Mouse (Mus musculus): ENCODE measurements at regions not wholly inside any gene's neighbourhood (a gene's known extent, or its start where the extent isn't known, plus 50 kb on each side); places are given as distances from the start of the nearest gene placed in this dataset.

DNA sequence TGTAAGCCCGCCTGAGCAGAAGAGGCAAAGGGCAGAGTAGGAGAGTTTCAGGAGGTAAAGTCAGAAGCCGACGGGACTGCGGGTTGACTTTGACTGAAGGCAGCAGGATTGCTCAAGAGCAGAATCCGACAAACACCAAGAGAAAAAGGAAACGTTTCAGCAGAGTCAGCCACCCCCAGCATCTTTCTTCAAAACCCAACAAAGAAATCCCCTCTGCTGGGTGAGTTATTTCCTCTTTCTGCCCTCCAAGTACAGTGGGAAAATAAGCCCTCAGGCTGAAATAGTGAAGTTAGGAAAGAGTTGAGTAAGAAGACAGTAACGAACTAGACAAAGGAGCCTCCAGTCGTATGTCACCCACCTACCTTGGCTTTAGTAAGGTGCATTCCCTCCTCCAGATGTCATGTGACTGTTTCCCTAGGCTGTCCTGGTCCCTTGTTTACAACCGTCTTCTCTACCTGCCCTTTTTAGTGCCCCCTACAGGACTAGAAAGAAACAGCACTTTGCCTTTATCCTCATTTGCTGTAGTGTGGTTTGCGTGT is 196.9 kb downstream of the Dusp6 start:
- peak; percentile 34 for DNase-seq
- Histone ChIP-seq H3K27ac (peak overlapping the region; percentile 86), H3K4me3 (peak overlapping the region; percentile 35)
- intact Hi-C loops (cut with DNase I), result loop anchor here (2.0 to 10.0 kb wide), 3 partner anchors 115 to 265 kb away; no protein-coding TSS in a partner anchor
- TF ChIP-seq CTCF (IDR thresholded peaks at IDR 0.05), result peak; percentile 63

DNA sequence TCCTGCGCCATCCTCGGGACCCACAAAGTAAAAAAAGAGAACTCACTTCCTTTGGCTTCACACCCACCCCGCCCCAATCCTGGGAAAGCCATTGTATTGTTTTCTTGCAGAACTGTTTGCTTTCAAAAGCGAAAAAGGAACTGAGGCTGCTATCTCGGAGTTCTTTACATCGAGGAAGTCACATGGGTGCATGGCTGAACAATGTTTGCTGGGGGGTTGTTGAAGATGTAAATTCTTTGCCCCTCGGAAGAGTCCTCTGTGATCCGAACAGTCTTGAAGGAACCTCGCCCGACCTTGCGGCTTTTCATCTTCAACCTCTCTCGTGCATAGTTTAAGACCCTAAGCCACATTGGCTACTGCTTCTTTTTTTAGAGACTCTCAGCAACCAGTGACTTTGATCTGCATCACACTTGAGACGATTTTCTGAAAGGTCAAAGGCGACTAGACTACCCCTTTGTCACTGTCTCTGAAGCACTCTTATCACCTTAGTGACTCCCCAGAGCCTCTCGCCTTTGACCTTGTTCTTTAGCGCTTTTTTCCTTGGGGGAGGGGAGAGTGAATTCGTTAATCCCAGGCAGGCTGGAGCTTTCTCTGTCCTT is 197.9 kb downstream of the Dusp6 start:
- Histone ChIP-seq H3K27ac (peak overlapping the region; percentile 86), H3K4me3 (peak overlapping the region; percentile 68)
- DNase-seq, result peak; percentile 40
- intact Hi-C loops (cut with DNase I), result loop anchor here (2.0 to 10.0 kb wide), 3 partner anchors 114 to 266 kb away; no protein-coding TSS in a partner anchor
- TF ChIP-seq CTCF (IDR thresholded peaks at IDR 0.05), result no peak

DNA sequence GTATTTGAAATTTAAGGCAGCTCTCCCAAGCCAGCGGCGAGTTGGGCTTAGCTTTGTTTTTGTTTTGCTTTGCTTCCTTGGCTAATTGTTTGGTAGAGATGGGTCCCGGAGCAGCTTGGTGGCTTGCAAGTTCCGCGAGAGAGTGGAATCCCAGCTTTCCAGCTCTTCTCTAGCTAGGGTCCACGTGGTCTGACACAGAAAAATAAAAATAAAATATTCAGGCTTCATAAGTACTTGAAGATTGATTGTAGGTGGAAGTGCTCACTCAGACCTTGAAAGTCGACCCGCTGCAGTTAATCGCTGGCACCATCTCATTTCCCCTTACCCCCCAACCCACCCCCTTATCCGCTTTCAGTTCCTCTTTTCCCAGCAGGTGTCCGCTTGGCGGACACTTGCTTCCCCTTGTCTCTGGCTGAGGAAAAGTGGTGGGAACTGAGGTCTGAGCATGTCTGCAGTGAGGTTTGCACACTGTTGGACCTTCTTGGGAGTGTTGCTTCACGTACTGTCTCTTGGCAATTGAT is 198.5 kb downstream of the Dusp6 start:
- H3K4me3 ChIP-seq, result peak overlapping the region; percentile 68
- H3K27ac ChIP-seq, result peak overlapping the region; percentile 86
- TF ChIP-seq CTCF (IDR thresholded peaks at IDR 0.05), result no peak
- peak; percentile 24 for DNase-seq
- intact Hi-C loops (cut with DNase I), result loop anchor here (2.0 to 10.0 kb wide), 3 partner anchors 113 to 267 kb away; no protein-coding TSS in a partner anchor

DNA sequence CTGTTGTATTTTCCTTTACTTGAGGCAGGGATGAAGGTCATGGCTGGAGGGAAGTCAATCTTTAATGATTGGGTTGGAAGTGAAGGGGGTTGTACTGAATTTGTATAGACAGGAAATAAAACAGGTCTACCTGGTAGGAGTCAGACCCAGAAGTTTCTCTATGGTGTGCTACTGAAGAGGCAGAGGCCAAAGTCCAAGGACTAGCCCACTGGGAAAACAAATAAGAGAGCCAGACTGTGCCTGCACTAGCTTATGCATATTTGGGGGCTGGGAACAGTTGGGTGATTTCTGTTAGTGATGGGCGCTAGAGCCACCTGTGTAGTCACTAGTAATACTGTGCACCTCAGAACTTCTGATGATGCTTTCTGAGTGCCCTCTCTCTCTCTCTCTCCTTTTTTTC is 203.7 kb downstream of the Dusp6 start:
- no peak for TF ChIP-seq CTCF (IDR thresholded peaks at IDR 0.05)

DNA sequence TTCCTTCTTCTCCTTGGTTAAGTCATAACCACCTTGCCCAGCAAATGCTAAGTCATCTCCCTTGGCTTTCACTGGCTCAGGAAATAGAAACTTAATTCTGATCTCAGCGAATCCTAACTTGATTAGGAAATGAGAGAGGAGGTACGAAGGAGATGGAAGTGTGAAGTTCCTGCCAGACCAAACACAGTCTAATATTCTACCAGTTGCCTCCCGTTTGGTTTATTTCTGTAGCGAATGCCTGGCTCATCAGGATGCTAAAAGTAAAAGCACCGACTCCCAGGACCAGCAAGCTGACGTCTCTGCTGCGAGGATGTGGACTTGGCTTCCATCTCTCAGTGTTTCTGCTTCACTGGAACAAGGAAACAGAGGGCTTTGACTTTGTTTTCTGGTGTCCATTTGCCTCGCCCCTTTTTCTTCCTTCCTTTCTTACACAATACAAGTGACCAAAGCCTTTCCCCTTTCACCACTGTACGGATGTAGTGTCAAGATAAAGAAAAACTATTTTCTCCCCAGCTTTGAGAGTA is 204.3 kb downstream of the Dusp6 start:
- TF ChIP-seq CTCF (IDR thresholded peaks at IDR 0.05), result no peak
- no peak for DNase-seq
- intact Hi-C loops (cut with DNase I), result loop anchor here (10.0 kb wide), 2 partner anchors 107 to 273 kb away; no protein-coding TSS in a partner anchor
- Histone ChIP-seq H3K4me3 (peak overlapping the region; percentile 30), H3K27ac (peak overlapping the region; percentile 71)

More for the DNA sequence above, 203.7 kb downstream of the Dusp6 start:
- intact Hi-C loops (cut with DNase I), result loop anchor here (10.0 kb wide), 2 partner anchors 108 to 272 kb away; no protein-coding TSS in a partner anchor
- H3K27ac ChIP-seq, result peak overlapping the region; percentile 71
- no peak for DNase-seq
- H3K4me3 ChIP-seq, result no peak overlapping the region

DNA sequence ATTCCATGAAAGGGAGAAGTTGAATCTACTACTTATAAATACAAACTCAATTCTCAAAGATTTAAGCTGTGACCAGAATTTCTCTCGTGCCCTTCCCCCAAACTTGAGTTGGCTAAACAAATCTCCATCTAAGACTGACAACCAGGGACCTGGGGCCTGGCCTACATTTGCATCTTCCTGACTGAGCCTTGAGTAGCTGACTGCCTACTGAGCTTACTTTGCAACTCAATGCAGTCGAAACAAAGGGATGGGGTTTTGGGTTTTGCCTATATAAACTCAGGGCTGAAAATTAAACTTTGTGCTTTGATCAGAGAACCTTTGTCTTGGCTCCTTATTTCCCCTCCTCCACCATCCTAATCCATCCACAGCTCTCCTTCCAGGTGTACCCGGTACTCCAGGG is 205.9 kb downstream of the Dusp6 start:
- no peak overlapping the region for H3K4me3 ChIP-seq
- no peak overlapping the region for H3K27ac ChIP-seq
- DNase-seq, result no peak
- intact Hi-C loops (cut with DNase I), result loop anchor here (10.0 kb wide), 2 partner anchors 106 to 274 kb away; no protein-coding TSS in a partner anchor
- TF ChIP-seq CTCF (IDR thresholded peaks at IDR 0.05), result no peak

GRCm38 (mm10) chr10:99471832-99472497 is 208.9 kb downstream of the Dusp6 start:
- no peak for DNase-seq
- H3K4me3 ChIP-seq, result no peak overlapping the region
- intact Hi-C loops (cut with DNase I), result no loop called here
- no peak overlapping the region for H3K27ac ChIP-seq
- TF ChIP-seq CTCF (IDR thresholded peaks at IDR 0.05), result no peak

- no peak overlapping the region for H3K27ac ChIP-seq
- no peak for TF ChIP-seq CTCF (IDR thresholded peaks at IDR 0.05)
- intact Hi-C loops (cut with DNase I), result no loop called here
- no peak for DNase-seq
- no peak overlapping the region for H3K4me3 ChIP-seq
Observed at GRCm38 (mm10) chr10:99472806-99473205, 209.8 kb downstream of the Dusp6 start.

GRCm38 (mm10) chr10:99473758-99474157 is 210.7 kb downstream of the Dusp6 start:
- H3K27ac ChIP-seq, result no peak overlapping the region
- no peak overlapping the region for H3K4me3 ChIP-seq
- intact Hi-C loops (cut with DNase I), result no loop called here
- no peak for DNase-seq
- TF ChIP-seq CTCF (IDR thresholded peaks at IDR 0.05), result no peak

DNA sequence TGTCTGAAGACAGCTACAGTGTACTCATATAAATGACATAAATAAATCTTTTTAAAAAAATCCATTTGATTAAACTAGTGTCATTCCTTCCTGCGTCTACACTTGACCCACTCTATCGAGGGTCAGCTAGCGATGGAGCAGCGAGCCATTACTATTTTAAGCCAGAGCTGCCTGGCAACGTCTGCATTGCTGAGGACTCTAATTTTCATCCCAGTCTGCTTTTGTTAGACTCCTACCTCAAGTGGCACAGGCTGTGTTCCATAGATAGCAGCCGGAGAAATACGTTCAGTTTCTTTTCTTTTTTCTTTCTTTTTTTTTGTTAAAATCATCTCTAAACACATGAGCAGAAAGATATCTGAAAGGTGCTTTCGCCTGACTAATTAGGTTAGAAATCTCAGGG is 211.5 kb downstream of the Dusp6 start:
- intact Hi-C loops (cut with DNase I), result no loop called here
- H3K27ac ChIP-seq, result no peak overlapping the region
- no peak for DNase-seq

DNA sequence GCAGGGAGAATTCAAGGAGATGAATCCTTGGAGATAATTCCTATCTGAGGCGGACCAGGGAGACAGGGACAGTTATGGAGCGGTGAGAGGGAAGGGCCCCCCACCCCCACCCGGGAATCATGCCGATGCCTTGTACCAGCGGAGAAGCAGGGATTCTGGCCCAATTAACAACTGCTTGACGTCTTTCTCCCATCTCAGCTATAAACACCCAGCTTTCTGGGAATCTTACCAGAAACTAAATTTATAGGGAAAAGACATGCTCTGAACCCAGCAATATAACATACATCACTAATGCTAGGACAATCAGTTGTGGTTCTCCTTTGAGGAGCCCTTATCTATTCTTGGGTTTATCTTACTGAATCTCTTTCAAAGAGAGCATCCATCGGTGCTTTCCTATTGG is 213.2 kb downstream of the Dusp6 start:
- TF ChIP-seq CTCF (IDR thresholded peaks at IDR 0.05), result no peak
- DNase-seq, result no peak
- Histone ChIP-seq H3K27ac (no peak overlapping the region), H3K4me3 (no peak overlapping the region)
- intact Hi-C loops (cut with DNase I), result no loop called here

More for the DNA sequence above, 211.5 kb downstream of the Dusp6 start:
- H3K4me3 ChIP-seq, result no peak overlapping the region
- TF ChIP-seq CTCF (IDR thresholded peaks at IDR 0.05), result no peak

DNA sequence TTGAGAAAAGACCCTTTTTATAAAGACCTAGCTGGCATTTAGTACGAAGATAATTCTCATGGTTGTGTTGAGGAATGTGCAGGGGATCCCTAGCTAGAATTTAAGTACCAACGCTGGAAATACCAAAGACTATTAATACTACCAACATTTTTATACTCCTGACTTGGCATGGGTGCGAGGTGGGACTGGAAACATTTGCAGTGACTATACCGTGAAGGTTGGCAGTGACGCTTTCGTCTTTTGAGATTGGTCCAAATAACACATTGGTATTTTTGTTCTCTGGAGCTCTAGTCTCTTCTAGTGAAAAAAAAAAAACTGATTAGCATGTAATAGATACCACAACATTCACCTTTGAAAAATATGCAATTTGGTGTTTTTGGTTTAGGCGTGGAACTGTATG is 213.7 kb downstream of the Dusp6 start:
- Histone ChIP-seq H3K4me3 (no peak overlapping the region), H3K27ac (no peak overlapping the region)
- no peak for DNase-seq
- intact Hi-C loops (cut with DNase I), result no loop called here
- no peak for TF ChIP-seq CTCF (IDR thresholded peaks at IDR 0.05)

DNA sequence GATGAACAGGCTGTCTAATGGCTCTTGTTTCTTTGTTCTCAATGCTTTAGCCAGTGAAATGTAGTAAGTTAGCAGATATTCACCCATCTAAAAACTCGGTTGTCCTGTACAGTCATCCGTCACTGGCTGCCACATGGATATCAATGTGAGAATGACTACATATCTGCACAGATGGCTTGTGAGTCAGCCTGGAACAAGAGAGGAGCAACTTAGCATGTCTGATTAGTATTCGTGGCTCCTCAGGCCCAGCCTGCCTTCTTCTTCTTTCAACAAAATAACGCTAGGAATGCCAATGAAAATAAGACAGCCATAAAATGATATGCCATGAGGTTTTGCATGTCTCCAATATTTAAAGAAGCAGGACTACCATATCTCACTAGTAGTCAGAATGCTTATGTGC is 217.5 kb downstream of the Dusp6 start:
- TF ChIP-seq CTCF (IDR thresholded peaks at IDR 0.05), result no peak
- Histone ChIP-seq H3K27ac (no peak overlapping the region), H3K4me3 (no peak overlapping the region)
- intact Hi-C loops (cut with DNase I), result no loop called here
- no peak for DNase-seq

Data from gastrocnemius, adult 2 months (tissue).